Mouse (Mus musculus) cortical plate, adult 2 months (tissue): ENCODE measurements around the gene Ankra2. TPM values are rescaled to one million over a fixed set of nuclear protein-coding genes. Genes with fewer than 3 reads are reported as not detected.

Experiments used
- H3K27ac ChIP-seq: fragments of 200-500 bp; 2 replicates; pipeline ENCODE4 v1.5.1; 2012; ENCODE audit warnings: low read length, control low read depth, inconsistent platforms; ENCODE audit not compliant: insufficient read depth
- H3K4me1 ChIP-seq: fragments of 200-500 bp; 2 replicates; pipeline ENCODE4 v1.6.1; 2011; ENCODE audit warnings: low read length; ENCODE audit not compliant: control insufficient read depth, insufficient read depth
- H3K4me3 ChIP-seq: fragments of 200-500 bp; 2 replicates; pipeline ENCODE4 v1.5.1; 2011; ENCODE audit warnings: mild to moderate bottlenecking, low read length, control low read depth; ENCODE audit not compliant: insufficient read depth
- CTCF ChIP-seq: fragments of 200-500 bp; IDR thresholded peaks from 2 replicates; pipeline ENCODE4 v1.5.1; 2011; ENCODE audit warnings: mild to moderate bottlenecking, control low read depth, low read length; ENCODE audit not compliant: insufficient read depth; ENCODE audit errors: extremely low read depth
- POLR2A ChIP-seq: fragments of 200-500 bp; IDR thresholded peaks from 2 replicates; pipeline ENCODE4 v1.6.1; 2011; ENCODE audit warnings: mild to moderate bottlenecking, low read length, control low read depth; ENCODE audit not compliant: insufficient read depth; ENCODE audit errors: extremely low read depth
- polyA plus RNA-seq: library from polyadenylated mRNA; depleted of rRNA; stranded (reverse); fragments of >200 nt; gene quantifications from 2 replicates; pipeline ENCODE4 v1.2.3, GENCODE M21; 2012

Gene Ankra2
- polyA plus RNA-seq, 1 experiment: 50.5 TPM

GRCm38 (mm10) chr13:98245386-98245785 is 17.5 kb upstream of the Ankra2 start:
- H3K4me3 ChIP-seq: no peak overlapping the region
- no peak for TF ChIP-seq CTCF
- no peak for TF ChIP-seq POLR2A
- H3K27ac ChIP-seq: no peak overlapping the region
- 0 out of 2 replicates have a peak, but pooled peaks cover 2% of the 10 kb centered on the region for H3K4me1 ChIP-seq

DNA sequence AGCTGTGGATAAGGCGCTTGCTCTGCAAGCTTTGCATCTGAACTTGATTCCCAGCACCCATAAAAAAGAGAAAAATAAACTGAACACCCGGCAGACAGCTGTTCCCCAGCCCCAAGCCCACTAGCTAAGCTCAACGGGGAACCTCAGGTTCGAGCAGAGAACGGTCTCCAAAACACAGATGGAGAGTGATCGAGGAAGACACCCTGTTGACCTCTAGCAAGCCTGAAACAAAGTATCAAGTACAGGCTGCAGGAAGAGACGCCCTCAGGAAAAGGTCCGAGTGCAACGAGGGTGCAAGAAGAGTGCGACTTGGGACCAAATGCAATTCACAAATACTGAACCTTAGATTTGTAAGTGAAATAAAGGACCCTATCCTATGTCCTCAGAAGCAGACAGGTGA is 13.3 kb upstream of the Ankra2 start:
- H3K27ac ChIP-seq: no peak overlapping the region
- no peak for TF ChIP-seq POLR2A
- TF ChIP-seq CTCF: no peak
- 0 out of 2 replicates have a peak, but pooled peaks cover 2% of the 10 kb centered on the region for H3K4me1 ChIP-seq
- no peak overlapping the region for H3K4me3 ChIP-seq

GRCm38 (mm10) chr13:98254921-98255320 is 8.0 kb upstream of the Ankra2 start:
- TF ChIP-seq POLR2A (no peak), CTCF (peak; percentile 38)
- Histone ChIP-seq H3K4me1 (no peaks in the 10 kb centered on the region), H3K4me3 (no peak overlapping the region), H3K27ac (no peak overlapping the region)

DNA sequence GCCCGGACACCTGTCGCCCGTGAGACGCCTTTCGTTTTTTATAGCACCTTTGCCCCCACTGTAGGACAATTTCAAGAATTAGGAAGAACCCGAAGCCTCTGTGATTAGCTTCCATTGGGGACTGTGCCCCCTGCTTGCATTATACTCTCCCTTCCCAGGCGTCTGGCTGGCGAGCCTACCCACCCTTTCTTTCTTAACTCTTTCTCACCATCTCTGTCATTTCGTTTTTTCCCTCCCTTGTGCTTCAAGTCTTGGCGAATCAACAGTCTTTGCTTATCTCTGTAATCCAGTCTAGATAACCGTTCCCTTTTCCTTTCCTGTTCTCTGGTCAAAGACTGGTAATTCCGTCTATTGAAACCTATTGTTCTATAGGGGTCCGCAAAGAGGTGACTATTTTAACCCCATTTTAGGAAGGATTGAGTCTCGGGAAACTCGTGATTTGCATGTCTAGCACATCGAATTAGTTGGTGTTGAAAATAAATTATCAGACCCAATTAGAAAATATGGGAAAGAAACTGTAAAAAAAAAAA is 649 bp downstream of the Ankra2 start:
- Histone ChIP-seq H3K27ac (peak overlapping the region; percentile 88), H3K4me1 (peaks cover 4% of the 10 kb centered on the region; the same call in 1 of the 2 replicates), H3K4me3 (peak overlapping the region; percentile 80)
- TF ChIP-seq CTCF (no peak), POLR2A (no peak)

GRCm38 (mm10) chr13:98264111-98264510 is 1.2 kb downstream of the Ankra2 start:
- no peak overlapping the region for H3K27ac ChIP-seq
- H3K4me1 ChIP-seq: peaks cover 4% of the 10 kb centered on the region; the same call in 1 of the 2 replicates
- H3K4me3 ChIP-seq: peak overlapping the region; percentile 80; the same call in 1 of the 2 replicates
- TF ChIP-seq POLR2A (no peak), CTCF (no peak)

DNA sequence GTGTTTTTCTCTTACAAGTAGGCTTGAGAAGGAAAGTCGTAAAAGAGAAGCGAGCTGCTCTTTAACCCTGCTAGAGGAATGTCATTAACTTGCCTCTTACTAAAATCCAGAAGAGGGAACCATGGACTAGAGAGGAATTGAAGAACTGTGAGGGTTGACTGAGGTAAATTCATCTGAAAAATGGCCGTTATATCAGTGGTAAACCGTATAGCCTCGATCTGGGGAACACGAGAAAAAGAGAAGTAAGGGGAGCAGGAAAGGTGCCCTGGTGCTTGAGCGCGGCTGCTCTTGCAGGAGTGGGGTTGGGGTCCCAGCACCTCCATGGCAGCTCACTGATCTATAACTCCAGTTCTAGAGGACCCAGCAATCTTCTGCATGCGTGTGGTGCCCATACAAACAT is 11.1 kb downstream of the Ankra2 start:
- Histone ChIP-seq H3K27ac (no peak overlapping the region), H3K4me1 (no peaks in the 10 kb centered on the region), H3K4me3 (no peak overlapping the region)
- TF ChIP-seq POLR2A (no peak), CTCF (no peak)

GRCm38 (mm10) chr13:98275646-98276045 is 12.8 kb downstream of the Ankra2 start:
- Histone ChIP-seq H3K27ac (no peak overlapping the region), H3K4me1 (no peaks in the 10 kb centered on the region), H3K4me3 (no peak overlapping the region)
- TF ChIP-seq POLR2A (no peak), CTCF (no peak)

DNA sequence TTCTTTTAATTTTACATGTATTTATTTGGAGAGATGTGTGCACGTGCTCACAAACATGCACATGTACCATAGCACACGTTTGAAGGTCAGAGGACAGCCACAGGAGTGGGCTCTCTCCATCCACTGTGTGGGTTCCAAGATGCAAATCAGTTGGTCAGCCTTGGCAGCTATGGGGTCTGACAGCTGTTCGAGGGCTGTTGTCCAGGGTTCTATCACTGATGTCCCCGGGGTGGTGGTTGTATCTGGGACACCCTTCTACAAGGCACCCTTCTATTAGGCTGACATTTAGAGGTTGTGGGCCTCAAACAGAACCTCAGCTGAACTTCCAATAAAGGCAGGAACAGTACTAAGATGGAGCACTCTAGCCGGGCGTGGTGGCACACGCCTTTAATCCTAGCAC is 13.4 kb downstream of the Ankra2 start:
- Histone ChIP-seq H3K4me1 (no peaks in the 10 kb centered on the region), H3K4me3 (no peak overlapping the region), H3K27ac (no peak overlapping the region)
- no peak for TF ChIP-seq POLR2A
- no peak for TF ChIP-seq CTCF

GRCm38 (mm10) chr13:98277501-98277900 is 14.6 kb downstream of the Ankra2 start:
- no peak overlapping the region for H3K27ac ChIP-seq
- no peak overlapping the region for H3K4me3 ChIP-seq
- H3K4me1 ChIP-seq: no peaks in the 10 kb centered on the region
- TF ChIP-seq CTCF (no peak), POLR2A (no peak)

- no peak within 1 kb of the TSS for H3K27ac ChIP-seq
- H3K4me3 ChIP-seq: no peak within 1 kb of the TSS
- TF ChIP-seq CTCF: no peak
- no peak for TF ChIP-seq POLR2A
- no peaks in the 10 kb centered on the region for H3K4me1 ChIP-seq
These were observed 16.8 kb downstream of the Ankra2 start, which contains the start of gene Gm21976 for GRCm38 (mm10) chr13:98279686-98280085. Gene Gm21976, plus strand, starts transcription at chr13:98279887.

- Histone ChIP-seq H3K4me1 (no peaks in the 10 kb centered on the region), H3K4me3 (no peak overlapping the region), H3K27ac (no peak overlapping the region)
- TF ChIP-seq CTCF: no peak
These were observed 18.2 kb downstream of the Ankra2 start for GRCm38 (mm10) chr13:98280990-98281650.
